Mouse (Mus musculus) stomach, postnatal 0 days (tissue): ENCODE data around the gene Sgta.

Source experiments
- CTCF ChIP-seq: IDR thresholded peaks from 2 replicates; pipeline ENCODE4 v1.5.1; 2016; ENCODE audit warnings: antibody characterized with exemption, low read depth, mild to moderate bottlenecking, moderate library complexity
- EP300 ChIP-seq: optimal IDR thresholded peaks from 2 replicates; pipeline ENCODE3; 2016; ENCODE audit warnings: antibody characterized with exemption

DNA sequence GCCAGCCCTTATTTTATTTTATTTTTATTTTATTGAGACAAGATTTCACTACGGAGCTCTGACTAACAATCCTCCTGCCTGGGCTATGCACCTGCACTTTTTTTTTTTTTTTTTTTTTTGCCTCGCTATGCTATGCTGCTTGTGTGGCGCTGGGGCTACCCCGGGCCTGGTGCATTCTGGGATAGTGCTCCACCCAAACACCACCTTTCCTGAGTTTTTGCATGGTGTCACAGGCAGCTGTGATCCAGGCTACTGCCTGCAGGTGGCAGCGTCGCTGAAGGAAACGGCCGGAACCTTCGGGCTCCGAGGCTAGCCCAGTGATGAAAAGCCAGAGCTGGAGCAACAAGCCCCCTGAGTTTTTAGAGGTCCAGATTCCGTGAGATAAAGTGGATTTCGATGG lies 61.2 kb downstream of the Sgta start:
- TF ChIP-seq CTCF: peak; percentile 79
- TF ChIP-seq EP300: no peak
